Mouse (Mus musculus) bone marrow, adult 2 months (tissue): ENCODE results near the gene Ppp2r5b.

Experiments
- CTCF ChIP-seq: fragments of 200-500 bp; IDR thresholded peaks from 2 replicates; pipeline ENCODE4 v1.5.1; 2011; ENCODE audit warnings: low read length, control low read depth; ENCODE audit not compliant: control insufficient read depth, insufficient read depth
- POLR2A ChIP-seq: fragments of 200-500 bp; IDR thresholded peaks from 2 replicates; pipeline ENCODE4 v1.6.1; 2011; ENCODE audit warnings: low read depth, mild to moderate bottlenecking, control low read depth, low read length, borderline replicate concordance; ENCODE audit not compliant: control insufficient read depth

DNA sequence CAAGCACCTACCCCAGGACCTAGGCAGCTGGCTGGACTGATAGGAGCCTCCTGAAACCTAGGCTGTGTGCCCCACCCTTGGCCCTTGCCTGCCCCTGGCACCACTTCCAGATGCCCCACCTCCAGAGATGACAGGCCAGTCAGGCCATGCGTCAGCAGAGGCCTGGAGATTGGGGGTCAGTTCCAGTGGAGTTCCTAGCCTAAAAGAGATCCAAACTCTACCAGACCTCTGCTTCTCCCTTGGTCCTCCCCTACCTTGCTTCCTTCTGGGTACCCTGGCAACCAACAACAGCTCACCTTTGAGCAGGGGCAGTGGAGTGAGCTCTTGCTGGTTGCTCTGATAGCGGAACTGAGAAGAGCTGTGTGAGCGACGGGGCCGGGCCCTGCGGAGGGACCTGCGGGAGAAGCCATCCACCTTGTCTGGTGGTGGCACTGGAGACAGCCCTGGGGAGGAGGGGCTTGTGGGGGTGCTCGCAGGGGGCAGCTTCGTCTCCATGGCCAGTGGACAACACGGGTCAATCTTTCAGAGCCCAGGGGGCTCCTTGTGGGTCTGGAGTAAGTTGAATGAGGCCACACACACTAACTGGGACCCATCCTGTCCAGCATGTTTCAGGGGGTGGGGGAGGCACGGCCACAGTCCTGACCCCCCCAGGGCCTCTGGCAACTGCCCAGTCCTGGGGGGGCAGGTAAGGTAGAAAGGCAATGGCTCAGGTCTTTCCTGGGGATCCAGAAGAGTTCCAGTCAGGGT lies 1.2 kb downstream of the Ppp2r5b start:
- TF ChIP-seq CTCF (no peak), POLR2A (peak; percentile 61; the same call in 1 of the 2 replicates)
